Mouse (Mus musculus) hindbrain, postnatal 0 days (tissue): ENCODE data around the gene Uqcc1. TPM values are rescaled to one million over a fixed set of nuclear protein-coding genes. Genes with fewer than 3 reads are reported as not detected.

Source experiments
- ATAC-seq: fragments of 200-750 bp; cut with Nextera tagmentation; 2 replicates; pipeline ENCODE4 v1.8.0; 2017; ENCODE audit warnings: mild to moderate bottlenecking, moderate TSS enrichment, moderate library complexity
- DNase-seq: peaks from one replicate; pipeline ENCODE4 v3.0.0-alpha.2; 2015; ENCODE audit warnings: low spot score
- H3K27ac ChIP-seq: fragments of 300-500 bp; sonication (generic); 2 replicates; pipeline ENCODE4 v1.5.1; 2014; ENCODE audit warnings: mild to moderate bottlenecking
- H3K27me3 ChIP-seq: fragments of 300-500 bp; sonication (generic); 2 replicates; pipeline ENCODE4 v1.6.1; 2014; ENCODE audit warnings: low read length, mixed read lengths; ENCODE audit not compliant: insufficient read depth
- H3K36me3 ChIP-seq: fragments of 300-500 bp; sonication (generic); 2 replicates; pipeline ENCODE4 v1.6.1; 2014; ENCODE audit warnings: low read length, mixed read lengths; ENCODE audit not compliant: insufficient read depth
- H3K4me1 ChIP-seq: fragments of 300-500 bp; sonication (generic); 2 replicates; pipeline ENCODE4 v1.6.1; 2014; ENCODE audit warnings: antibody characterized with exemption, low read length, mixed read lengths; ENCODE audit not compliant: insufficient read depth
- H3K4me2 ChIP-seq: fragments of 300-500 bp; sonication (generic); 2 replicates; pipeline ENCODE4 v1.6.1; 2014; ENCODE audit warnings: low read depth, mild to moderate bottlenecking, low read length, moderate library complexity, mixed read lengths
- H3K4me3 ChIP-seq: fragments of 300-500 bp; sonication (generic); 2 replicates; pipeline ENCODE4 v1.5.1; 2014; ENCODE audit warnings: low read length
- H3K9ac ChIP-seq: fragments of 300-500 bp; sonication (generic); replicated peaks from 2 replicates; pipeline ENCODE4 v1.6.1; 2014; ENCODE audit warnings: mild to moderate bottlenecking, low read length, moderate library complexity, mixed read lengths
- H3K9me3 ChIP-seq: fragments of 300-500 bp; sonication (generic); 2 replicates; pipeline ENCODE4 v1.6.1; 2016; ENCODE audit warnings: low read length, mixed read lengths
- CTCF ChIP-seq: IDR thresholded peaks from 2 replicates; pipeline ENCODE4 v1.5.1; 2016; ENCODE audit warnings: antibody characterized with exemption, control low read depth, low read depth
- WGBS: fragments of 180-500 bp; shearing (Covaris S2); extraction: QIAGEN DNeasy Blood & Tissue Kit; methylation state at CpG from one replicate; pipeline ENCODE4 v1.1.7; 2014; 5-methylcytosine and 5-hydroxymethylcytosine counted together
- polyA plus RNA-seq: library from polyadenylated mRNA; unstranded; fragments of >200 nt; fragmentation: Nextera tagmentation; extraction: Ambion mirVana; gene quantifications from 2 replicates; pipeline ENCODE4 v1.2.1, GENCODE M21; 2015
- total RNA-seq: library from RNA; depleted of rRNA; stranded (reverse); fragments of >200 nt; gene quantifications from 2 replicates; pipeline ENCODE4 v1.2.3, GENCODE M21; 2014

Uqcc1 gene
- total and polyA plus RNA-seq, 2 experiments from 2014 or later: 38.0 to 55.6 TPM

DNA sequence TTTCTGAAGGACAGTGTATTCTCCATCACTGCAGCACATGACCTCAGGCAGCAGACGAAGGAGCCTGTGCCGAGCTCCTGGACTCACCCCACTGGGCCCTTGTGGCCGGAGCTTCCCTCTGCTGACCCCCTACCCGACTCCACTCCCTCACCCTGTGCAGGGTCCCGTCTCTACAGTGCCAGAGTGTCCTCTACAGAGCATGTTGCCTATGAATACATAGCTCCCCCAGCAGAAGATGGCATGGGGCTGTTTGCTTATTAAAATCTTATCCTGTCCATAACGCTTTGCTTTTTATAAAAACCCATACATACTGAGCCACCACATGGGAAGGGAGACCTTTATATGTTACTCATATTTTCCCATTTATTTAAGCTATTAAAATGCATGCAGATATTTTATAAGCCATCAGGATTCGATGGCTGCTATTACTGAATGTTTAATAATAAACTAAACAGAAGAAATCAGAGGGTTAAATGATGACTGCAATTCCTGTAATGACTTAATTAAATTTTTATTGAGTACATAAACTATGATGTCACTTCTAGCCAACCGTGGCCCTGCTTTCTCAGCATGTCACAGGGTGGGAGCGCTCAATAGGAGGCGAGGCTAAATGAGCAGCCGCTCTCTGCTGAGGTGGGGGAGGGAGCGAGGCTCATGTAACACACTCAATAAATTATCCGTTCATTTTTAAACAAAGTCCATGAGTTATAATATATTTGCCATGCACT lies 67.4 kb downstream of the Uqcc1 start:
- peak; percentile 93 for ATAC-seq
- H3K4me3 ChIP-seq: no peak overlapping the region
- H3K4me1 ChIP-seq: no peaks in the 10 kb centered on the region

GRCm38 (mm10) chr2:155861581-155861980 lies 68.5 kb downstream of the Uqcc1 start:
- H3K9ac ChIP-seq: no peak overlapping the region
- no peak overlapping the region for H3K4me2 ChIP-seq
- H3K27ac ChIP-seq: no peak overlapping the region
- TF ChIP-seq CTCF: no peak
- H3K36me3 ChIP-seq: no peaks in the 10 kb centered on the region; the same call in 1 of the 2 replicates
- no peak for DNase-seq
- no peaks in the 10 kb centered on the region for H3K4me1 ChIP-seq
- H3K4me3 ChIP-seq: no peak overlapping the region
- no peaks in the 10 kb centered on the region for H3K9me3 ChIP-seq
- no peak for ATAC-seq
- WGBS: 90% methylated on average over 6 of the region's 6 CpGs
- H3K27me3 ChIP-seq: no peaks in the 10 kb centered on the region

More for the DNA sequence above, 67.4 kb downstream of the Uqcc1 start:
- Histone ChIP-seq H3K9me3 (no peaks in the 10 kb centered on the region), H3K4me2 (peak overlapping the region; percentile 27; the same call in 1 of the 2 replicates), H3K27me3 (no peaks in the 10 kb centered on the region), H3K36me3 (no peaks in the 10 kb centered on the region; the same call in 1 of the 2 replicates), H3K9ac (no peak overlapping the region), H3K27ac (peak overlapping the region; percentile 51; the same call in 1 of the 2 replicates)
- 57% methylated on average over 13 of the region's 13 CpGs for WGBS
- DNase-seq: peak; percentile 79
- no peak for TF ChIP-seq CTCF

- no peak for TF ChIP-seq CTCF
- Histone ChIP-seq H3K4me3 (no peak overlapping the region), H3K27ac (no peak overlapping the region), H3K36me3 (no peaks in the 10 kb centered on the region; the same call in 1 of the 2 replicates), H3K4me1 (no peaks in the 10 kb centered on the region), H3K9me3 (no peaks in the 10 kb centered on the region), H3K27me3 (no peaks in the 10 kb centered on the region), H3K4me2 (no peak overlapping the region), H3K9ac (no peak overlapping the region)
- no peak for DNase-seq
- WGBS: 78% methylated on average over 7 of the region's 7 CpGs
- ATAC-seq: no peak
Measured at GRCm38 (mm10) chr2:155860102-155860501, 70.0 kb downstream of the Uqcc1 start.

GRCm38 (mm10) chr2:155852536-155852935 lies 77.6 kb downstream of the Uqcc1 start:
- WGBS: 94% methylated on average over 5 of the region's 5 CpGs
- no peak overlapping the region for H3K4me3 ChIP-seq
- H3K9ac ChIP-seq: no peak overlapping the region
- H3K4me2 ChIP-seq: no peak overlapping the region
- TF ChIP-seq CTCF: no peak
- no peaks in the 10 kb centered on the region for H3K9me3 ChIP-seq
- no peak for DNase-seq
- H3K27ac ChIP-seq: no peak overlapping the region
- no peaks in the 10 kb centered on the region for H3K4me1 ChIP-seq
- no peaks in the 10 kb centered on the region for H3K27me3 ChIP-seq
- ATAC-seq: no peak
- peaks cover 32% of the 10 kb centered on the region for H3K36me3 ChIP-seq

DNA sequence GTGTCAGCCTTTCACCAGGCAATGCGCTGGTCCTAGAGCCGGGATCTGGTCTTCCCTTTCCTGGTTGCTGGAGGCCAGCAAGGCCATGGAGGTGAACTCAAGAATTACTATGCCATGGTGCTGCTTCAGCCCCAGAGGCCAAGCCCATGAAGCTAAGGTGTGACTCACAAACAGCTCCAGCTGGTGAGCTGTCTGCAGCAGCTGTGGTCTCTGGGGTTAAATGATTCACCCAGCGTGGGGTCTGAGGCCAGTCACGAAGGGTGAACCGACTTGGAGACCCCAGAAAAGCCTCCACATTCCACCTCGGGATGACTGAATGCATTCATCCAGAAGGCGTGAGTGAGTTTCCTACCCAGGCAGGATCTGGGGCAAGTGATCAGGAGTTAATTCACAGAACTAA lies 80.0 kb downstream of the Uqcc1 start:
- Histone ChIP-seq H3K4me2 (no peak overlapping the region), H3K4me1 (no peaks in the 10 kb centered on the region), H3K4me3 (no peak overlapping the region), H3K9ac (no peak overlapping the region), H3K27ac (no peak overlapping the region), H3K27me3 (no peaks in the 10 kb centered on the region), H3K36me3 (peaks cover 39% of the 10 kb centered on the region), H3K9me3 (no peaks in the 10 kb centered on the region)
- WGBS: 79% methylated on average over 7 of the region's 7 CpGs
- ATAC-seq (no peak), DNase-seq (no peak)
- TF ChIP-seq CTCF: no peak

GRCm38 (mm10) chr2:155849464-155849863 lies 80.6 kb downstream of the Uqcc1 start:
- Histone ChIP-seq H3K36me3 (peaks cover 39% of the 10 kb centered on the region), H3K4me1 (no peaks in the 10 kb centered on the region), H3K4me2 (no peak overlapping the region), H3K9ac (no peak overlapping the region), H3K27me3 (no peaks in the 10 kb centered on the region), H3K4me3 (no peak overlapping the region), H3K9me3 (no peaks in the 10 kb centered on the region), H3K27ac (no peak overlapping the region)
- no peak for TF ChIP-seq CTCF
- no peak for ATAC-seq
- WGBS: 72% methylated on average over 7 of the region's 7 CpGs
- no peak for DNase-seq

DNA sequence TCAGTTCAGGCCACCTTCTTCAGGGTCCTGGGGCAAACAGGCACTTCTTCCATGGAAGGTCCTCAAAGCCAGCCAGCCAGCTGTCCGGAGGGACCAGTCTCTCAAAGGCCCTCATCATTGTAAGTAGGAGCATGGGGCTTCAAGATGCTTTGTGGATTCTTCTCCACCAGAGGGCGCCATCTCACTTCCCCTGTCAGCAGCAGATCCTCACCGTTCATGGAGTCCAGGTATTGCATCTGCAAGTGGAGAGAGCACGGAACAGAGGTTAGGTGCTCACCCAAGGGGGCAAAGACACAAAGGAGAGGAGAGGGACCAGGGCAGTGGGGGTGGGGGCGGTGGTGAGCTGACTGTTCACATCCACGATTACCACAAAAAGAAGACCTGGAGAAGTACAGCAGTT lies 81.8 kb downstream of the Uqcc1 start:
- DNase-seq (peak; percentile 86), ATAC-seq (peak; percentile 48; the same call in 1 of the 2 replicates)
- WGBS: 33% methylated on average over 6 of the region's 6 CpGs
- Histone ChIP-seq H3K36me3 (peaks cover 32% of the 10 kb centered on the region), H3K4me3 (no peak overlapping the region), H3K4me1 (no peaks in the 10 kb centered on the region), H3K27ac (no peak overlapping the region), H3K9me3 (no peaks in the 10 kb centered on the region), H3K4me2 (no peak overlapping the region), H3K27me3 (no peaks in the 10 kb centered on the region), H3K9ac (no peak overlapping the region)
- peak; percentile 96 for TF ChIP-seq CTCF
